Mouse (Mus musculus) fibroblast of lung, adult 2 months (primary cell): ENCODE results near the gene Cux2.
A peak's percentile ranks its signal among the peaks of the same experiment; 100 is the strongest.

ENCODE experiments used
- DNase-seq: peaks from one replicate; pipeline ENCODE4 v3.0.0-alpha.2; 2011; ENCODE audit warnings: low read depth

Gene Cux2

DNA sequence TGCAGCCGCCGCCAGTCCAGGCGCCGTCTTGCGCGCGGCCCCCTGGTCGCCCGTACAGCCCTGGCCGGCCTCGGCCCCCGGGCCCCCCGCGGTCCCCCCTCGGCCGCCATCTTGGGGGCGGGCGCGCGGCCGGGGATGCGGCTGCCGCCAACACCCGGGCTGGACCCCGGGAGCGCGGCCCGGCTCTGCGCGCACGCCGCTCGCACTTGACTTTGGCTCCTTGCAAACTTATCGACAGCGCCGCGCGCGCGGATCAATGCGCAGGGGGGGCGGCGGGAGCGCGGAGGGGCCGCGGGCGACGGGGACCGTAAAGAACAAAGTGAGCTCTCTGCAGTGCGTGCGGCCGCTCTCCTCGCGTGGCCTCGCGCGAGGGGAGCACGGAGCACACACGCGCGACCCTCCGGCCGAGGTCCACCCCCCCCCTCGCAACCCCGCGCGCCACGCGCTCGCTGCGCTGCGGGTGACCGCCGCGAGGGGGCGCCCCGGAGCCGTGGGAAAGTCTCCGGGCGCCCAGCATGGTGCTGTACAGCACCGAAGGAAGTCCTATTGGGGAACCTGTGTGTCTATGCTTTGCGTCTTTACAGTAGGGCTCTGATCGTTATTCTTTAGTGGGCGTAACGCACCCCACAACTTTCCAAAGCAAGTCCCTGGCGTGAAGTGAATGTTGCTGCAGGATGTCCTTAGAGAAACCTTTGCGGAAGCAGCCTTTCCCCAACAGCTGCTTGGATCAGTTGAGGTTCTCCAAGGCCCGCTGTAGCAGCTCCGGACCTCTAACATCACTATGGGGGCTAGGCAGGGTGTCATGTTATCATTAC, at the start of gene Cux2:
Gene Cux2, minus strand, starts transcription at position 86 of the 815 bp plus-strand sequence.
- DNase-seq = no peak

DNA sequence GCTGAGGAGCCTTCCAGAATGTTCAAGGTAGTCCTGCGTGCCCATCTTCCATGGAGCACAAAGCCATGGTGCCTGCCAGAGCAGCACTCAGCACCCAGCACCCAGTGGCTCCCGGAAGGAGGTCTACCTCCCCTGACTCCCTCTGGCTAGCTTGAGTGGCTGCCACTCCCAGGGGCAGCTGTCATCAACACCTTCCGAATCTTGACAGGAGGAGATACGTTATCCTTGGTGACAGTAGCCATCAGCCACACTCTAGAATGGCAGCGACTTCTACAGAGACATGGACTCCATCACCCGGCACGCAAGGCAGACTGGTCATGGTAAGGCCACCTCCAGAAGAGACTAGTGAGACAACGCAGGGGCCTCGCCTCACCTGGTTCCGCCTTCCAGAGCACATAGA, 44.5 kb upstream of the Cux2 start:
- DNase-seq = no peak

DNA sequence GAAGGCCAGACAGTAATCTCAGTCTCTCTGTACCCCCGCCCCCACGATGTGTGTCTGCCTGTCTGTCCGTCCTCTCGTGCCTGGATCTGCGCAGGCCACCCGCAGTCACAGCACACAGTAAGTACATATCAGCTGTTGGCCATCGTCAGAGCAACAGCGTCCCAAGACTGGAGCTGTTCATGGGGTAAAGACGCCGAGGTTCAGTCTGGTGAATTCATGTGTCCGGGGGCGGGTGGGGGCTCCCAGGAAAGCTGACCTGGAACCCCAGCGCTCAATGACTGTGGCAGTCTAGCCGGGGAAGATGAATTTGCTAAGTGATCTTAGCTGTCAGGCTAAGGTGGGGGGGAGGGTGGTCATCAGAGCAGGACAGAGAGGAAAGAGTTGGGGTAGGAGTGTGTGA, 43.8 kb upstream of the Cux2 start:
- DNase-seq = no peak

DNA sequence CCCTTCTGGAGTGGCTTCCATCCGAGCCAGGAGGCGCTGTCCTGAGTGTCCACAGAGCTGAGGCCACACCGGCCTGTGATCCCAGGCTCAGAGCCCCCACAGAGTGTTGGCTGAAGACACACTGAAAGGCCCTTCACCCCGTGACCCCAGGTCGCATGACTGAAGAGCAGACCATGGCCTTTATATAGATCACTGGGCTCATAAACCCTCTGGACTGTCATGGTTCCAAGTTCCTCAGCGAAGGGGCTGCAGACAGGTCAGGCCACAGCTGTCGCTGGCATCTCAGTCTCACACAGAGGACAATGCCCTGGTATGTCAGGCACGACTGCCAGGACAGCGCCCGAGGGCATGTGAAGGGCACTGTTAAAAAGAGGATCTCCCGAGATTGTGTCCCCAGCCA, 42.9 kb upstream of the Cux2 start:
- no peak for DNase-seq

DNA sequence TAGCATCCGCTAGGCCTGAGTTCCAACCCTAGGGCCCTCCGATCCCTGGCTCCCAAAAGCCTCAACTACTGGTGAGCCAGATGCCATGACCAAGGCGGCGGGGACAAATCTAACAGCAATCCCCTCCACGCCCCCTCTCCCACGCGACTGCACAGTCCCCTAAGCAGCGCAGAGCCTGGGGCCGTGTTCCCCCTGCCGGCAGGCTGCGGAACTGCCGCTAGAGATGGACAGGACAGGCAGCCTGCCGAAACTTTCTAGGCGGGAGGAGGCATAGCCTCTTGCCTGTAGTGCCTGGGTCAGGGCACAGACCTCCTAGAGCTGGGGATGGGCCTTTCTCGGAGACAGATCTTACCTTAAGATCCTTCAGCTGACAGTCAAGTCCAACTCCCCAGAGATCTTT, 41.2 kb upstream of the Cux2 start:
- DNase-seq = no peak

DNA sequence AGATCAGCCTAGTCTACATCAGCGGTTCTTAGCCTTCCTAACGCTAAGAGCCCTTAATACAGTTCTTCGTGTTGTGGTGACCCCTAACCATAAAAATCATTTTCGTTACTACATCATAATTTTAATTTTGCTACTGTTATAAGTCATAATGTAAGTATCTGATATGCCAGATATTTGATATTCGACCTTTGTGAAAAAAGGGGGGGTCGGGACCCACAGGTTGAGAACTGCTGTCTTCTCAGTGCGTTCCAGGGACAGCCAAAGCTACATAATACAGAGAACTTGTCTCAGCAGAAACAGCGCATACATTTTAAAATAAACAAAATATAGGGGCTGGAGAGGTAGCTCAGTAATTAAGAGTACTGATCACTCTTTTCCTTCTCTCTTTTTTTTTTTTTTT, 39.8 kb upstream of the Cux2 start:
- DNase-seq = no peak

DNA sequence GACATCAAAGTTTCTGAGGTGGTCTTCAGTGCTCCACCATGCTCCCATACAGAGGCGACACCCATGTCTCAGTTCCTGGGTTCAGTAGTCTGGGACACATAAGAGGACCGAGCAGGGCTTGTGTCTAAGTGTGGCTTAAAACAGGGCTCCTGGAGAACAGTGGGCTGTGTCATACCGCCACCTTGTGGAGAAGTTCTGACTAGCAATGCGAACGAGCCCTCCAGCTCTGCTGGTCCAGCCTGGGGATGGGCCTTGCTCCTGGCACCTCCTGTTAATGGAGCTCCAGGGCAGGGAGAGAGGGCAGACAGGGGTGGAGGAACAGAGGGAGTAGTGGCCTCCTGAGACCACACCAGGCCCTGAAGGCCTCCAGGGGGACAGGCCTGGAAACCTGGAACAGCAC, 39.0 kb upstream of the Cux2 start:
- peak; percentile 54 for DNase-seq

DNA sequence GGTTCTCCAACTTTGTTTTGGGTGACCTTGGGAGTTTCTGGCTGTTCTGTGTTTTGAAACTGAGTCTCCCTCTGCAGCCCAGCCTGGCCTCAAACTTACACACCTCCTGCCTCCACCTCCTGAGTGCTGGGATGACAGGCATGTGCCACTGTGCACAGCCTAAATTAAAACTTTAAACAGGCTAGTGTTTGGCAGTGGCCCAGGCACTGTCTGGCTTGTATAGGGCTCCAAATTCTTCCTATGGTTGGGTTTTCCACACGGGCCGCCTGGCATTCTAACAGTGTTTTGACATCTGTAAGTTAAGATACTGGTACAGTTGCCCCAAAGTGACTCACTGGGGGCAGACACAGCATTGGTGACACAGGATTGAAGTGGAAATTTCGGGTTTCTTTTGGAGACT, 36.2 kb upstream of the Cux2 start:
- DNase-seq = no peak

DNA sequence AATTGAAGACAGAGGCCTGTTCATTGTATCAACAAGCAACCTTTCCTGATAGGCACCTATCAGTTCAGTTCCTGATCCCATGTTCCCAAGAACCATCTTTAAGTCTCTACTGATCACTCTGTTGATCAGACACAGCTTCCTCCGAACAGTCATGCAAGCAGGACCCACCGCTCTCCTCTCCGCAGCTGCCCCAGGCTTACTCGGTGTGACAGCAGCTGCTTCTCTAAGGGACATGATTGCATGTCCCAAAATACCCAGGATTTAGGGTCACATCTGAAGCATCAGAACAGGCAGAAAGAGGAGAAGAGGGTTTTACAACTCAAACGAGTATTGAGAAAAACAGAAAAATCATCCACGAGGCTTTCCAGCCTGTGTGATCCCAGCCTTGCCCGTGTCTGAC, 35.4 kb upstream of the Cux2 start:
- no peak for DNase-seq

DNA sequence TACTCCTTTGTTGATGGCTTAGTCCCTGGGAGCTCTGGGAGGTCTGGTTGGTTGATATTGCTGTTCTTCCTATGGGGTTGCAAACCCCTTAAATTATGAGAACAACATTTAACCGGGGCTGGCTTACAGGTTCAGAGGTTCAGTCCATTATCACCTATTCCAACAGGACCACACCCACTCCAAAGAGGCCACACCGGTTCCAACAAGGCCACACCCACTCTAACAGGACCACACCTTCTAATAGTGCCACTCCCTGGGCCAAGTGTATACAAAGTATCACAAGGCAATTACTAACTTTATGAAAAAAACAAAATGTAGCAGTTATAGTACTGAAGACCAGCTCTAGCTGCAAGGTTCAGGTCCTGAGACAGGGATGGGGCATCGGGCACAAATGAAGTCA, 34.6 kb upstream of the Cux2 start:
- no peak for DNase-seq

DNA sequence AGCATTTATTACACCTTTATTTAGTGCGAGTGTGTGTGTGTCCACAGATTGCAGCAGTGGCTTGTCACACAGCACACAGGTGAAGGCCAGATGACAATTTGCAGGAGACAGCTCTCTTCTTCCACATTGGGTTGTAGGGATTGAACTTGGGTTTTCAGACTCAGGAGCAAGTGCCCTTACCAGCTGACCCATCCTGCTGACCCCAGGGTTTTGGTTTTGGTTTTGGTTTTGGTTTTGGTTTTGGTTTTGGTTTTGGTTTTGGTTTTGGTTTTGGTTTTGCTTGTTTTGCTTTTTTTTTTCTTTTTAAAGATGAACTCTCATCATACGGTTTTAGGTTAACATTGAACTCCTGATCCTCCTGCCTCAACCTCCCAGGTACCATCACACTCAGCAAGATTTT, 33.4 kb upstream of the Cux2 start:
- DNase-seq = no peak

DNA sequence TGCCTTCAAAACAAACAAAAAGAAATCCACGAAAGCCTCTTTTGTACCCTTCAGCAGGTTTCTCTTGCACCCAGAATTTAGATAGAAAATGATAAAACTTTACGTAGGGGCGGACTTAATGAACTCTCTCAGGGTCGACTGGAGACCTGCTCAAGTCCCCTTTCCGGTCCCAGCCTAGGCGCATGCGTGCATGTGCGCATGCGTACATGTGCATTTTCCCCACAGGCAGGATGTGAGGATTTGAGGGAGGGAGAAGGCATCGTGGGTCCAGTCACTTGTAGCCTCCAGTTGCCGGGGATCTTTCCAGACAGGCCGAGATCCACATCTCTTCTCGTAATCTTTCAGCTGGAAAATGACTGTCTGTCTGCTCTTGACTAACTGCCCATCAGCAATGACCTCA, 31.6 kb upstream of the Cux2 start:
- DNase-seq = no peak

DNA sequence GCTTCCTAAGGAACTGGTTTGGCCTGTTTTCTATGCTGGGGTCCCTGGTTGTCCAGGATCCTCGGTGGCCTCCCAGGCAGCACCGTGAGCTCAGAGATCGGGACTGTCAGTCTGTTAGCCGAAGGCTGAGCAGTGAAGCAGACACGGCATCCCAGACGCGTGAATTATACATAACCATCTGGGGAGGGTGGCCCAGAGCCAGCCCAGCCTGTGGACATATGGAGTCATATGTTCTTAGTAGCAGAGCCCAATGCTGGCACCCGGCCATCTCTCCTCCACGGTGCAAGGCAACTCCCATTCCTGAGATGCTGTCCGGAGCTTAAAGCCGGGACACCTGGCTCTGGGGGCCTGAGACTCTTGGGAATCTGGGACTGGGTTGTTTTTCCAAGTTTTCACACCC, 31.0 kb upstream of the Cux2 start:
- DNase-seq = no peak

DNA sequence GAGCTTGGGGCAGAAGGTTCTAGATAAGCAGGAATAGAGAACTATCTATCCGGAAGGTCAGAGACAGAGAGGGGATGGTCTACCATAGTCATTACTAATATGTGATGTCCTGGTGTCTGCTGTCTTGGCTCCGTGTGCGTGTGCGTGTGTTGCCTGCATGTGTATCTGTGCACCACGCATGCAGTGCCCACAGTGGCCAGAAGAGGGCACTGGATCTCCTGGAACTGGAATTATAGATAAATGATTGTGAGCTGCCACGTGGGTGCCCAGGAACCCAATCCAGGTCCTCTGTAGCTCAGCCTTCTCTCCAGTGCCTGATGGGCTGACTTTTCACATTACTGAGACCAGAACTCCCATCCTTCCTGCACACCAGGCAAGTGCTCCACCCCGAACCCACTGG, 29.9 kb upstream of the Cux2 start:
- no peak for DNase-seq

DNA sequence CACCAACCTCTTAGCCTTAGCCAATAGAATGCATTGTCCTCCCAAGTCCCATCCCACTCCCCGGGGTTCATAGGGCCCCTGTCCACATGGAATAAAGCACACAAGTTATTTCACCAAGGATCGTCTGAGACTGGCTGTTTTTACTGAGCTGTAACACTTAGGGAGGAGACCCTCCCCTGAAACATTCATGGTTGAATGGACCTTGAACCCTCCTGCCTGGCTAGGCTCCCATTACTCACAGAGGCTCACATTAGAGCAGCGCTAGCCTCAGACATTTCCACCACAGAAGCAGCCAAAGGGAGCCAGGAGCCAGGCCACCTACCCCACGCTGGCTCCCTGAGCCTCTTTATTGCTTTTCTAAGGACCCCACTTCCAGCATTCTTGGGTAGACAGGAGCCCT, 27.3 kb upstream of the Cux2 start:
- DNase-seq = no peak

DNA sequence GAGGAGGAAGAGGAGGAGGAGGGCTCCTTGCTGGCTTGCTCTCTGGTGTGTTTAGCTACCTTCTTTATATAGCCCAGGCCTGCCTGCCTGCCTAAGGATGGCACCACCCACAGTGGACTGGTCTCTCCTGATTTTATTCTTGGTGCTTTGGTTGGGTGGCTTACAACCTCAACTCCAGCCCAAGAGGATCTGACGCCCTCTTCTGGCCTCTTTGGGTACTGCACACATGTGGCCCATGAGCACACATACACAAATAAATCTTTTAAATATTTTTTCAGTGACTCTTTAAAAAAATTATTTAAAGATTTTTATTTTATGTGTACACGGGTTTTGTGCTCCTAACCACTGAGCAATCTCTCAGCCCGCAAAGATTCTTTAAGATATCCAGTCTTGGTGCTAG, 25.8 kb upstream of the Cux2 start:
- no peak for DNase-seq

DNA sequence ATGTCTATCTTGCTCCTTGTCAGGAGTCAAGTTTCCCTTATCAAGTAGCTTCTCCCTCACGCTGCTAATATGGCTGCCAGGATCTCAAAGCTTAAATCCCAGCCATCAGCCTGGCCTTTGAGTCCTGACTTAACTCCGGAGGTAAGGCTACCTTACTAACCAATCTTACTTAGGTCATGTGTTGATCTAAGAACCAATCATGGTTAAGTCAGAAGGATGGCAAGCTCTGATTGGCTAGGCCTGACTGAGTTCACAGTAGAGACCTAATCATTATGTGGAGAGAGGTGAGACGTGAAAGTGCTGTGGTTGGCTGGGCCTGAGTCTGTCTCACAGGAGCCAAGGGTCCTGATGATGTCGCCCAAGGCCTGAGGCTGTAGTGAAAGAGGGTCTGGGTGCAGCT, 22.1 kb upstream of the Cux2 start:
- DNase-seq = no peak

DNA sequence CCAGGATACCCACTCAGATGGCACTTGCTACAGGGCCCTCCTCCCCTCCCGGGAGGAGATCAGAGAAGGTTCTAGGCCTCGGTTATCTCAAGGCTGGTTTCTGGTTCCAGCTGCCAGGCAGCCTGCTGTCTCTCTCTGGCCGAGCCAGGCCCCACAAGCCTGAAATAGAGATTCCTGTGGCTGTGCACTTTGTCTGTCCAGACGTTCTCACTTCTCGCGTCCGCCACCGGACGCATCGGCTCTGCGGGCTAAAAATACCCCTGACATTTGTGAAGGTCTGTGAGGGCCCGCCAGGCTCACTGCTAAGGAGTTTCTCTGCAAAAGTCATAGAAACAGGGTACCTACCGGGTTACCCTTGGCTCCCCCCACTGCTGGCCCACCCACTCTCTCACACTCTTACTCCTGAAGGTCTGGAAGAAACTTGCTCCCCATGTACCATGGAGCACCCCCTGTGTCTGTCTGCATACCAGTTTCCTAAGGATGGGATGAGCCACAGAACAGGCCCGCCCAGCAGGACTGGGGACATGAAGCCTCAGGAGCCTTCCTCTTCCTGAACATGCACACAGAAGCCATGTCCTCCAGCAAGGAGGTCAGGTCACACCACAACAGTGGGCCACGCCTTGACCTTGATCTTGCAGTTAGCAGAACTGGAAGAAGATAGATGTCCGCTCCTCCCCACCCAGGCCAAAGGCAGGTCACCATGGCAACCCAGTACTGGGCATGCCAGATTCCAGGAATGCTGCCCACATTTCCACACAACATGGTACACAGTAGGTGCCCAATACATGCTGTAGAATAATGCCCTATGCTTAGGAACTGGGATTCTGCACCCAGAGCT, 21.3 kb upstream of the Cux2 start:
- DNase-seq = no peak

DNA sequence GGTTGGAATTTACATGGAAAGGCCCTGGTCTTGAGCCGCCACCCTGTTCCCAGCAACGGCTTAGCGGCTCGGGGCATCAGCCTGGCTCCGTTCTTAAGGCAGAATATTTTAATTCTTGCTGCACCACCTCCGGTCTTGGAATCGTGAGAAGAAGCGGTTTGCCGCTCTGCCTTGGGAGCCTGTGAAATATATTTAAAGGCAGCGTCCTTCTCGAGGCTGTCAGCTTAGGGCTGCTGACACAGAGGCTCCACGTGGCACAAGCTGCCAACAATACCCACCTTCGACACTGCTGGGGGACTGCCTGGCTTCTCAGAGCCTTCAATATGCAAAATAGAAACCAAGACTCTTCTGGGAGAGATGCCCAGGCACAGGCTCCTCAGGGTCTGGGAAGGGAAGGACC, 18.7 kb upstream of the Cux2 start:
- DNase-seq = no peak

DNA sequence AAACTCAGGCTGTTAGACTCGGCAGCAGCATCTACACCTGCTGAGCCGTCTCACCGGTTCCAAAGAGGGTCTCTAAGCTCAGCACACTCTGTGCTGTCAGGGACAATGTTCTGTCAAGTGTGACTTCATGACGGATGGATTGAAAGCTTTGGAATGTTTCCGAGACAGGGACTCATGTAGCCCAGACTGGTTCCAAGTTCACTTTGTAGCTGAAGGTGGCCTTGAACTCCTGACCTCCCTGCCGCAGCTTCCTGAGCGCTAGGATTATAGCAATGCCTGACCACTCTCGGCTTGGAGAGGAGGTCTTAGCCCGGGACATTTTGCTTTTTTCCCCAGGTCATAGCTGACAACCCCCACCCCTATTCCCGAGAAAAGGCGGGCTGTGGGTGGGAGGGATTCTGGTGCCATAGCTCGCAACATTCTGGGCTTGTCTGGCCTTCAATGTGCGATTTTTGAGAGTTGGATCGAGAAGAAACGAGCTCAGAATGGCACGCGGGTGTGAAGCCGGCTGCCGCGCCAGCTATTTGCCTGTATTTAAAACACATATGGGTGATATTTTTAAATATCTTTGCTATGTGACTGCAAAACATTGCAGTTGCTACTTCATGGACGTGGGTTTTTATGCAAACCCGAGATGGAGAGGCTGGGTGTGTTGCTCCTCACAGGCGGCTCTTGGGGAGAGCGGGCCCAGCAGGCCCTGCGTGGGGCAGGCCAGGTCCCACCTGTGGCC, 13.5 kb upstream of the Cux2 start:
- DNase-seq = no peak

DNA sequence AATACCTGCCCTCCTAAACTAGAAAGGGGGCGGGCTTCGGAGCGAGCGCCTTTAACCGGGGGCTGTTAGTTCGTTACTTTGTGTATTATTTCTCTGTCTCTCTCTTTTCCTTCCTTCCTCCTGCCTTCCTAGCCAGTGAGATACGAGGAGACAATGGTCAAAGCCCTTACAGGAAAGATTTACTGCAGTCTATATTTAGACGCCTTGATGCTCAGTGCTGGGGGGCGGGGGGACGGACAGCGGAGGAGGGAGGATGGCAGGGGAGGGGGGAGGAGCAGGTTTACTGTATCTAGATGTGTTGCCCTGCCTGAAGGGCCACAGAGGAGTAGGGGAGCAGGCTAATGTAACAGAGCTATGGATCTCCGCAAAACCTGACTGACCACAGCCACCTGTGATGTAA, 12.6 kb upstream of the Cux2 start:
- DNase-seq = no peak

DNA sequence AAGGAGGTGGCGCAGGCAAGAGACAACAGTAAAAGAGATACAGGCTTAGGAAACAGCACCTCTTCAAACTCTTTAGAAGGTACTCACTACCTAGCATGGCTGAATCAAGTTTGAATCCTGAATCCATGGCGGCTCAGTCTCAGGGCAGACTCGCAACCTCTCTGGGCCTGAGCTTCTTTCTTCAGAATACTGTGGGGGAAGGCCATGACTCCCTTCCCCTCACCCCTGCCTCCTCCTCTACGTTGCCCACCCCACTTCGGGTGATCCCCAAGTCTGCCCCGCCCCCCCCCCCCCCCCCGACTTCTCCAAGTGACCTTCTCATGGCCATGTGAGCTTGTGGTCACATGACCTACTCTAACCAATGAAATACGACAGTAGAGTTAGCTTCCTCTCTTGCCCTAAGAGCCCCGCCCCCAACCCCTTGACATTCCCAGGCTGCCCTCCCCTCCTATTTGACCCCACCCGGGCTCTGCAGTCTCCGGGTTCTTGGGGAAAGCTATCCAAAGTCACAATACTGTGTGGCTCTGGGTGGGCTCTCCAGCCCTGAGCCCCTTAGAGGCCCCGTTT, 10.9 kb upstream of the Cux2 start:
- no peak for DNase-seq
